Mouse (Mus musculus): Measurements from ENCODE around the gene Nsun3.

Gene Nsun3

DNA sequence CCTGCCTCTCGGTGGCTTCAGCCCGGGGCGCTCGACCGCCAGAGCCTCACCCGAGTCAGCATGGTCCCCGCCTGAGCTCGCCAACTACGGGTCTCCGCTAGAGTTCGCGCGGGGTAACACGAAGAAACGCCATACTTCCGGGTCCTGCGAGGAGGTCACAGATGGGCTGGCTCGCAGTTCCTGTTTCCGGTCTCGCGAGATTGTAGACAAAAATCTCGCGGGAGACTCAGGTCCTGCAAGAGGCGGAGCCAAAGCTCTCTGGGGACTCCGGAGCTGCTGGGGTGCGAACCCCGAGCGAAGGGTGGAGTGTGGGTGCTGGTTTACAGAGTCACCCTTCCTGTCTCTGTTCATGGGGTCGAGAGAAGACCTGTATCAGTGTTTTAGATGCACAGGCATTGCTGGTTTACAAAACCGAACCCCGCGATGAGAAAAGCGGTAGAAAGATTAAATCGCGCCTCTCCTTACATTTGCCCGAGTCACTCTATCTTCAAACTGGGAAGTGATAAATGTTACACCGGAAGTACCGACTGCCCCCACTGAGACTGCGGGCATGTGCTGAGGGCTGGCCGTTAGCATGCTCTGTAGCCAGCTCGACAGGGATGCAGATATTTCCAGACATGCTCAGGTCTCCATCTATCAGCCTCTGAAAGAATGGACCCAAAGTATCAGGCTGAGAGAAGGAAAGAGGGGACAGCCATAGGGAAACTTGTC, at the start of gene Nsun3:
Gene Nsun3 (minus strand): TSS at position 198 of the 711 bp plus-strand sequence.
- DNase-seq (ENCODE audit: low spot score): peak; percentile 88

DNA sequence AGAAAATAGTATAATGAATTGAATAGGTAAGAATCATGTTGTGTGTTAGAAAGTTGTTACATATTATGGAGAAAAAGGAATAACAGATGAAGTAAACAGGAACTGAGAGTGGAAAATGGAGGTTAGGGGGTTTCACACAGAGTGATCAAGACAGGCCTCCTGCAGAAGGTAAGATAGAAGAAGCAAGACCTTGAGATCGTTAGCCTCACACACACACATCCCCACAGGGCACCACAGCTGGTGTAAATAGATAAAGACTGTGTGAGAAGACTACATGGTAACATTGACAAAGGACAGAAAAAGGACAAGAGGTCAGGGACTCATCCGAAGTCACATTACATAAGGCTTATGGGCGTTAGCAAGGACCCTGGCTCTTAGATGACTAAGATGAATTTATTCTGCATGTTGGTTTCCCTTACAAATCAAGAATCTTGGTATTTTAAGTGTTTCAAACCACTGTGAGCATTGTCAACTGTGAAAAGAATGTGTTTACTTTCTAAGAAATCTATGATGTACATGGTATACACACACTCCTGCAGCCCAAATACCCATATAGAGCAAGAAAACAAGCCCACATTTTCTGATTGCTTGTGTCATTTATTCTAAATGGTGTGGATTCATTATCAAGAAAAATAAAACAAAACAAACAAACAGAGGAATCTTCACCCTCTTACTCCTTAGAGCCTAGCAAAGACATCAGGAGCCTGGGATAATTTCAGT, 47.6 kb upstream of the Nsun3 start:
- no peak for DNase-seq (ENCODE audit: low spot score)

DNA sequence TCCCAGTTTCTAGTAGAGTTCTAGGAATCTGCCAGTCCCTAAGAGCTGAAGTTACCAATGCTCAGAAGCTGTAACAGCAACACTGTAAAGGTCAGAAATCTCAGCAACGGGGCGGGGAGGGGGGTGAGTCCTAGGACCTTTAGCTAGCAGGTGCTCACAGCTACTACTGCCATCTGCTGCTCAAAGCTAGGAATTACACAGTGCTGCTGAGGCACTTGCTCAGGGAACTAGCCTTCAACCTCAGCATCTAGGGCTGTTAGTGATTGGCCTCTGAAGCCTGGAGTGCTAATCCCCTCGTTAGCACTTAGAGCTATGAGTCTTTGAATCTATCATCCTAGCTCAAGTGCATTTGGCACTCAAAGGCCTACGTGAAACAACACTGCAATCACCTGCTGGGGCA, 45.9 kb upstream of the Nsun3 start:
- peak; percentile 56 for DNase-seq (ENCODE audit: low spot score)

DNA sequence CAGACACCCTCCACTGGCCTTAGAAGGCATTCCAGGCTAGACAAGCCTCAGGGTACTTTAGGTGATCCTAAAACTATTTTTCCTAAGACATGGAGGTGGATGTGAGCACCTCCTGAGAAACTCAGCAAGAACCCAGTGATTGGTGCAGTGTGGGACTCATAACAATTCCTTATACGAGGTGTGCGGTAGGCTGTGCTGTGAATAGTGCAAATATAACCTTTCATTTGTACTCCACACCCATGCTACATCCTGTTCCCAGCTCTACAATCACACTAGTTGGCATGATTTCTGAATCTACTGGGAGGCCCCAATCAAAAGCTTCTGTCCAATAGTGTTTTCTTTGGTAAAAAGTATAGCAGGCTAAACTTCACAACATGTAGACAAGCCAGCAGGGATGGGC, 45.4 kb upstream of the Nsun3 start:
- DNase-seq (ENCODE audit: low spot score): no peak

DNA sequence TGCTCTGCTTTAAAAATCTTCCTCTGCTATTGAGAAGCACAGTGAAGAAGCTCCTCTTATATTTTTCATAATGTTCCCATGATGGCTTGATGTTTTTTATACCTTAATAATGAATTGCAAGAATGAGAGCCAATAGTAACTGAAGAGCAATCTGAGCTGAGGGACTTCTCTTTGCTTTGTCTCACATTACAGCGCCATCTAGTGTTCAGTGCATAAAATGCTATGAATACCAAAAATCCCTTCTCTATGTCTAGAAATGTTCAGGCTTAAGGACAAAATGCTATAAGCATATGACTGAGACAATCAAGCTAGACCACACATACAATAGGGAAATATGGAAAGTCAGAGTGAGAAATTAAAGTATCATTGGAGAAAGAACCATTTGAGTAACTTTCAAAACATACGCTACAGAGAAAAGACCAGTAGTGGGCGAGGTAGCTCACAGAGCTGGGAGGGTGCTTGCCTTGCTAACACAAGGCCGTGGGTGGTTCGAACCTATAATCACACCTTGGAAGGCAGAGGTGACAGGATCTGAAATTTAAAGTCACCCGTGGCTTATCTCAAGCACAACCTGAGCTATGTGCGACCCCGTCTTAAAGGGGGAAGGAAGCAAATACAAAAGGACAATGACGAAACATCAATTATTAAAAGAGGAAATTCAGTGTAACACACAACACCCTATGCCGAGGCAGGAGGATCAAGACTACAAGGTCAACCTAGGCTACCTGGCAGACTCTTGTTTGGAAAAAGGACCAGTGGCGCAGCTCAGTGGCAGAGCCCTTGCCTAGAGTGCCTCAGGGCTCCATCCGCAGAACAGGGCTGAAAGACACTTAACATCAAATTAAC, 39.8 kb upstream of the Nsun3 start:
- DNase-seq (ENCODE audit: low spot score): no peak

DNA sequence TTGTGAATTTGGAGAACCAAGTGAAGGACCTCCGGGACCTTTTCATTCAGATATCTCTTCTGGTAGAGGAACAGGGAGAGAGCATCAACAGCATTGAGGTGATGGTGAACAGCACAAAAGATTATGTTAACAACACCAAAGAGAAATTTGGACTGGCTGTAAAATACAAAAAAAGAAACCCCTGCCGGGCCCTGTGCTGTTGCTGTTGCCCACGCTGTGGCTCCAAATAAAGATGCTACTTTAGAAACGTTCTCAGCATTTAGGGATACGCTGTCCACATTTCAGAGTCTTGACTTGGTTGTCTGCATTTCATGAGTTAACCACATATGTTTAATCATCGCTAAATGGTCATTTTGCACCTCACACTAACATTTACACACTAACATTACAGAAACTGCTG, 35.9 kb upstream of the Nsun3 start:
- no peak for DNase-seq (ENCODE audit: low spot score)

DNA sequence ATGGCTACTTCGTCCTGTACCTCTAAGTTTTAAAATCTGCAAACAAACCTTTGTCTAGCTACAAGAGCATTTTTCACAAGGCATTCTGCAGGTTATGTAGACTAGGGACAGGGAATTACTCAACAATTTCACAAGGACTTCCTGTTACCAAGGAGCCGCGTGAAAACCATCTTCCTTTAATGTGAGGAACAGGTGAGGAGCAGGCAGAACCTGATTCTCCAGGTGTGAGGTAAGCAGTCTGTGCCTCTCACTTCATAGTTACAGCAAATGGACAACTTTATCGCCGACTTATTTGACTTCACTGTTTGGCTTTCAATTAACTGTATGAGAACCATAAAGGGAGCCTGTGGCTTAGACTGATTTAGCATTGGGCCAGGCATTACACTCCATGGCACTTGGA, 27.9 kb upstream of the Nsun3 start, which contains the start of gene Stx19:
Gene Stx19 (plus strand): TSS at position 186 of the 400 bp plus-strand sequence.
- DNase-seq (ENCODE audit: low spot score): no peak

DNA sequence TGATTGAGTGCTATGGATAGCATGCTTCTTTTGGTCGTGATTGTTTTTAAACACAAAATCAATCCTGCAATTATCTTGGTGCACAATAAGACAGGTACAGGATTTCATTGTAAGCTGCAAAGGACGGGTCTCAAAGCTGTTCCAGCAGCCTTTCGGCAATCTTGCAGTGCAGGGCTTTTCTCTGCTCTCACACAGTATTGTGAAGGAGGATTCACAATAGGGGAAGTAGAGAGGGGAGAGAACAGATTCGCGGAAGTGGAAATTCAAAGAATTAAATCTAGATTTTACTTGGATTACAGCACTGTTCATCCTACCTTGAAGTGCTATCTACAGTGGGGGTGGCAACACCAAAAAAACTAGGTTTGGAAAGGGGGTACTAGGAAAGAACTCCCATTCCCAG, 27.2 kb upstream of the Nsun3 start:
- no peak for DNase-seq (ENCODE audit: low spot score)

DNA sequence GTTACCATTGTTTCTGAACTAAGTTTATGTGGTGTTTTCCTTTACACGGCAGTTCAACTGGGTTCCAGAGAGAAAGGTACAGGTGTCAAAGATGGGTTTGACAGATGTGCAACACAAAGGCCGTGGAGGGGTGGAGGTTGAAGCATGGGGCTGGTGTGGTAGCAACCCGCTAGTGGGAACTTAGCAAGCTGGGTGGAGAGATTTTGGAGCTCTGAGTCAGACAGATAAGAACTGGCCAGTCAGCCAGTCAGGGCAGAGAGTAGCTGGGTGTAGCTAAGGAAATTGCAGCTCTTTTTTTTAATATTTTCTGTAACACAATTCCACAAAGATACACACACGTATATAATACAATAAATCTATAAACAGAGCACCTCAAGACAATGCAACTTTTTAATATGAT, 24.2 kb upstream of the Nsun3 start:
- no peak for DNase-seq (ENCODE audit: low spot score)

DNA sequence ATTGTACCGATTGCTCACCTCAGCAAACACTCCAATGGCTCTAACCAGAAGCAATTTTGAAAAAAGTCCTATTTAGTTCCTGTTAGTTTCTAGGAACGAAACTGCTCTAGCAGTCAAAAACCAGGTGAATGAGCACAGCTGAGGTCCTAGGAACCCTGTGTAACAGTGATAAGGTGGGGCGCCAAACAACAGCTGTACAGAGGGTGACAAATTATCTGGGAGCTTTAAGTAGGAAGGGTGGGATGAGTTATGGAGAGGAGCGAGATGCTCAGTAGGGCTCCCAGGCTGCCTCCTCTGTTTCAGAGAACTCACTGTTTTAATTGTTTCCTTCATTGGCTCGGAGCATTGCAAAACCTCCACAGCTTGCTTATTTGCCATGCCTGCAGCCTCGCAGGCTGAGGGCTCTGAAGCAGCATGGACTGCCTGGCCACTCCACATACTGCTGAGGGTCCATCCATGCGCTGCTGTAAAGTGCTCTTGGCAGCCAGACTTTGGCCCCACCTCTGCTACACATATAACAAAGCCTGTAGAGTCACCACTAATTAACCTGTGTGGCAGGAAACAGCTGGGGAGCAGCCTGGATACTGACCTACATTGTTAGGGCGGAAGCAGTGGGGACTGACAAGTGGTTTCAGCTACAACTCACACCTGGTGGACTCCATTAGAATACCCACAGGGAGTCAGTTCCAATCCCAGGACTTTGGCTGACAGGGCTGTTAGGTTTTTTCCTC, 20.8 kb upstream of the Nsun3 start:
- no peak for DNase-seq (ENCODE audit: low spot score)

DNA sequence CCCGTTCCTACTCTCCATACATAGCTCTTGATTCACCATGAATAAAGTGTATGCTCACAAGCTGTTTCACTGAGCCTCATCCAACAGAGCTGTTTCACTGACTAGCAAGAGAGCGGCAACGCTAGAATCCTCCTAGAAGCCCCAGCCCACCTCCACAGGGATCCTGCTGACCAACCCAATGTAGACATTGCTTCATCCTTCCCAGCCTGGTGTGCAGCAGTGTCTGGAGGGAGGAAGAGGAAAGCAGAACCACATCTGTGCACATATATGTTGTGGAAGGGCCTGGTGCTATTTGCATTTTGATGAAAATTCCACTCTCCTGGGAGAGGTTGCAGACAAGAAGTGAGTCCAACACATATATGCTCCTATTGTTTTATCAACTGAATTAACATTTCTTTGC, 18.0 kb upstream of the Nsun3 start:
- DNase-seq (ENCODE audit: low spot score): no peak

DNA sequence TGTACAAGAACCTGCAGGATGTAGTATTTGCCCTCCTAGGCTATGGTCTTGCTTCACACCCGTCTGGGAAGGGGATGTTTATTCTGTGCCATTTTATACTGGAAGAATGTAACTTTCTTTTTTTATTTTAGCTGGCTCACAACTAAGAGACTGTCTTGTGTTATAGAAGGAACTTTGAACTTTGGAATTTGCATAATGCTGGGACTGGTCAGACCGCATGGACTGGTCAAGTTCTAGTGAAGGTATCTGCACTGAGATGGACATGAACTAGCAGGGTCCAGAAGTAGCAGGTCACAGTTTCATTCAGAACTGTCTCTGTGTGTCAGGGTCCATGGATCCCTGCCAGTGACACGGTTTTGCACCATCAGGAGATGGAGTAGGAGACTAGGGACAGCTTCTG, 13.2 kb upstream of the Nsun3 start:
- DNase-seq (ENCODE audit: low spot score): no peak

DNA sequence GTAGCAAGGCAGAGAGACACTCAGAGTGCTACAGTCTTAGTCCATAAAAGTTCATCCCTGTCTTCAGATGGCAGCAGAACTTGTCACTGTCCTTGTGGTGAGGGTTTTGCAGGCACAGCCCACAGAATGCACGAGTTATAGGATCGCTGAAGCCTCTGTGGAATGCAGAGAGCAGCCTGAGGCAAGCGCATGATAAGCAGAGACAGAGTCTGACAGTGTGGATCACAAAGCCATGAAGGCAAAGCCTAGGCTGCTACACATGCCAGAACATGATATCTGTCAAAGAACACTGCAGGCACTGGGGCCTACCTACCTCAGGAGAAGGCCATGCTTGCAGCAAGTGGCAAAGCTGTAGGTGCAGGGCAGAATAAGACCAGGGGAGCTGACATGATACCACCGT, 12.8 kb upstream of the Nsun3 start:
- no peak for DNase-seq (ENCODE audit: low spot score)

DNA sequence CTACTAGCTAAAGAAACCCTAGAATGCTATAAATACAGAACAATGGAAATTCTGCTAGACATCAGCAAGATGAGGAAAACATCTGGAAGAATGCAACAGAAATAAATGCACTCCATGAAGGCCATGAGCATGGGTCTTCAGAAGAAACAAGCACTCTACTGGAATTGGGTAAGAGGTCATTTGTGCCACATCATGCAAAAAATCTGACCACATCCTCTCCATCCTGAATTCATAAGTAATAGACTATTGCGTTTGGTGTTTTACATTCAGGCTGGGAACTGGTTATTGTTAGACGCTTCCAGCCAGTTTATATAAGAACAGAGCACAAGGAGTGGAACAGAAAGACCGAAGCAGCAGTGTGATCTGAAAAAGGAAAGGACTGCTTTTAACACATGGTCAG, 12.2 kb upstream of the Nsun3 start:
- DNase-seq (ENCODE audit: low spot score): no peak

DNA sequence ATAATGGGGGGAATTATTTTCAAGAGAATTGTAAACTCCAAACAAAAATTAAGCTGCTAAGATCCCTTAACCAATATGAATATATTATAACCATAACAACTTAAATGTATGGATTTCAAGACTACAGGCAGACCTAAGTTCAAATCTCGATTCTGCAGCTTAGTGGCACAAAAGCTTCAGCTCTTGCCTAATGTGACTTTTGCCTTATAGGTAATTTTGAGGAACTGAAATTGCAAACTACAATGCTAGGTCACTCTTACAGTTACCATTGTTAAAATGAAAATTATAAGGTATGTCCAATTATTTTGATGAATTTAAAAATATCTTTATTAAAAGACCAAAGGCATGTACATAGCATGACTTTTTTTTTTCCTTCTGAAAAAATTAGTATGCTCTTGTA, 10.0 kb upstream of the Nsun3 start:
- DNase-seq (ENCODE audit: low spot score): no peak

DNA sequence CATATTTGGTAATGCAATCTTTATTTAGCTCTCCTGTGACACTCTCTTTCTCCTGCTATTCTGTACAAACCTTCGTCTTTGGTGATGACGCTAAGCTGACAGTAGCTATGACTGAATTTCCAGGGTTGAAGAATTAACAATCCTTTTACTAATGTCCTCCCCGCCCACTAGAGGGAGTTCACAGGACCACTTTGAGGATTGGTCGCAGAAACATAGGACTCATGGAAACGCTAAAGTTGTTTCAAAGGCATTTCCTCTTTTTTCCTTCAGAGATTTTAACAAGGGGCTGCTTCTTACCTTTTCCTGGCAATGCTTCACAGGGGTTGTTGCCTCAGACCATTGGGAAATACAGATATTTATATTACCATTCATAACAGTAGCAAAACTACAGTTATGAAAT, 4.4 kb downstream of the Nsun3 start:
- no peak for DNase-seq (ENCODE audit: low spot score)

DNA sequence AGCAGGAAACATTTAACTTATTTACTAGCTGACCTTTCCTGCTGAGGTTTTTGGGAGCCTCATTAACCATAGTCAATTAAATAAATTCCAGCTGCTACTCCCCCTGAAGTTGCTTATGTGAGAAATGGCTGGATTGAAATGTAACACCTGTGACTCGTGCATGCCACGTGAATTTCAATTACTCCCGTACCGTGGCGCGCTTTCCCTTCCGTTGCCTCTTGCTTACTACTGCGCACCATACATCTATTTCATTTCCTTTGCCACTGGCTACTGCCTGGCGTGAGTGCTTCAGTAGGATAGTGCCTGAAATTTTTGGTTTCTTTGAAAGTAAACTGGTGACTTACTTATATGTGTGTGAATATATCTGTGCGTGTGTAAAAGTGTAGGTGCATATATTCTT, 8.3 kb downstream of the Nsun3 start:
- no peak for DNase-seq (ENCODE audit: low spot score)

DNA sequence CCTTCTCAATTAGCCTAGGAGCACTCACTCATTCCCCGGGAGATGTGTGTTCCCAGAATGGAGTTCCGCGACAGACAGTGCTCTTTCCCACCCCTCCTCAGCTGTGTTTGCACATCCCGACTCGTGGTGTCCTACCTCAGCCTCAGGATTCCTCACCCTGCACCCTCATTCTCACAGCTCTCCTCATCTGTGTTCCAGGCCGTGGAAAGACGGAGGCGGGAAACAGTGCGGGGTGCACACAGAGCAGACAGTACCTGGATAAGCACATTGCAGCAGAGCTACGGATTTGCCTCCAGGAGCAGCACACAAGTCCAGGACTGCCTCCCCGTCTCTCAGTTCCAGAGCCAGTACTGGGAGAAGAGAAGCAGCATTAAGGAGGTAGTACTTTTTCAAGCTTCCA, 10.6 kb downstream of the Nsun3 start:
- no peak for DNase-seq (ENCODE audit: low spot score)

DNA sequence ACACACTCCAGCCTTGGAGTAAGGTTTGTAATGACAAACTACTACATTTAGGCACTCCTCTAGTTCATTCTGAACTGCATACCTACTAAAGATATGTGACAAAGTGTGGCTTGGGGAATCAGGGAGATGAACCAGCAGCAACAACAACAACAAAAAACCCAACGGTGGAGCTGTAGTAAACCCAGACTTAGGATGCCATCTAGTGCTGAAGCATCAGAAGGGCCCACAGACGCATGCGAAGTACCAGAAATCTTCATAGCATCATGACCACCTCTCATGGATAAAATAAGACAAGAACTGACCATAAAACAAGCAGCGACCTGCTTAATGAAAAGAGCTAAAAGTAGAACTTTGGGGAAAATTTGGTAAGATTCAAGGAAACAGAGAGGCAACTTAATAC, 13.2 kb downstream of the Nsun3 start:
- DNase-seq (ENCODE audit: low spot score): no peak

DNA sequence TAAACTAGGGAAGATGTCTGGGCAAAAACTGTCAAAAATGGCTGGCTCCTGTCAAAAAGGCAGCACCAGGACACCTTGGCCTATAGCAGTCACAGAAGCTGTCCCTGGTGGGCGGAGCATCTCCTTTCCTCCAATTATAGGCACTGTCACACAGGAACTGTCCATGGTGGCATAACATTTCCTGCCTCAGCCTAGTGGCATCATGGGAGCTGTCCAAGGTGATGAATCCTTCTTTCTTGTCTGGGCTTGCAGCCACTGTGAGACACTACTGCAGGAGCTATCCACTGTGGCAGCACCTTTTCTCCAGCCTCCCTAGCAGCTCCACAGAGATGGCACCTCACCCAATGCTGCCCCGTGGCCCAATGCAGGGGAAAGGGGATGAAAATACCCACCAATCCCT, 28.3 kb downstream of the Nsun3 start:
- DNase-seq (ENCODE audit: low spot score): peak; percentile 41

DNA sequence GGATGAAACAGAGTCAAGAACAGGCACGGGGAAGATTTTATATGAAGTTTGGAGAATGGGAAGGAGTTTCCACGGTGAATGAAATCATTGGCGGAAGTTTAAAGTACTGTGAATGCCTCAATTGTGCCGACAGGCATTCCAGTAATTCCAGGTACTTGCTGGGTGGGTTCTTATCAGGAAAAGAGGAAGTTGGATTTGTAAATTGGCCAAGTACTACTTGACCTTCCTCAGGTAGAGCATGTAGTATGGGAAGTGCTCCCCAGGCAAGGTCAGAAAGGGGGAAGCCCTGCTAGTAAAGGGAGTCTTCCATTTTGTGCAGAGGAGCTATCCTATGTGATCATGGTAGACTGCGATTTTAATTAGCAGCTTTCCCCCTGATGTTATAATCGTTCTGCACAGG, 31.3 kb downstream of the Nsun3 start:
- DNase-seq (ENCODE audit: low spot score): no peak

DNA sequence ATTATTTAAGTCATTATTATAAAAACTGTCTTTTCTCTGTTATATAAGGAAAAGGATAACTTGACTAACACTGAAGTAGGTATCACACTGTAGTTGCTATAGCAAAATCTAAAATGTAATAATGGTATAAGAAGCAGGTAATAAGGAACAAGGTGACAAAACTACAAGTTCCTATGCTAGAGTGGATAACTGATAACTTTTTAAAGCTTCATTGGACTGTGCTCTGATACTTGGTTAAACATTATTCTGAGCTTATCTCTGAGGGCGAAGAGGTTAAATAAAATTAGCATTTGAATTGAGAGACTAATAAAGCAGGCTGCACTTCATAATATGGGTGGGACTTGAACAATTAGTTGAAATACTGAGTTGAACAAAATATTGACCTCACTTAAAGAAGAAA, 33.0 kb downstream of the Nsun3 start:
- DNase-seq (ENCODE audit: low spot score): no peak

All from testis, postnatal 10 days (tissue).